16 mouse cellular contexts compared by ENCODE assay signal in the genomic region with DNA sequence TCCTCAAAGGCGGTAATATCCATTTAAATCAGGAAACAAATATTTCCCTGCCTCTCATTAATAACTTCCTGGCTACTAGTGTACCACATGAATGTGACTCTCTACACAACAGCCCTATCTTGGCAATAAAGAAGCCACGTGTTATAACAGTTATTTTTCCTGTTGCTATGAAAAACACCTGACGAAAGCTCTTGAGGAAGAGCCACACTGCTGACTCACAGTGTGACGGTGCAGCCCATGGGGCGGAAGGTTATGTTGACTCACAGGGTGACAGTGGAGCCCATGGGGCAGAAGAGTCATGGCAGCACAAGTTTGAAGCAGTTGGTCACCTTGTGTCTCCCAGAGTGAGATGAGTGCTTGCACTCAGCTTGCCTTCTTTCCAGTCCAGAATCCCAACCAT. TPM values are rescaled to one million over a fixed set of nuclear protein-coding genes. Genes with fewer than 3 reads are reported as not detected.
A peak's percentile ranks its signal among the peaks of the same experiment; 100 is the strongest.
DNase-seq lines count a peak whose midpoint lies in the region; ATAC-seq and TF ChIP-seq lines count a peak whose summit lies in the region.
"Had no signal": no experiment of that assay in that cellular context is flagged by ENCODE, and none has a peak within 500 bp of the region (broad histone marks: within the 10 kb centered on the region; RNA-seq: fewer than 3 reads in every experiment).

No protein-coding gene starts in this region.

- no peak for TF ChIP-seq CTCF in lung, adult 2 months (IDR thresholded peaks at IDR 0.05; ENCODE audit: insufficient read depth, low read length)

- 38% methylated on average over 5 of the region's 5 CpGs for WGBS in lung, adult 2 months
- WGBS in liver, embryonic 12.5 days (ENCODE audit: insufficient replicate concordance), result 50% methylated on average over 5 of the region's 5 CpGs

- H3K9ac ChIP-seq in liver, embryonic 12.5 days, result no peak overlapping the region

- H3K27me3 ChIP-seq in liver, embryonic 12.5 days (replicated peaks), result no peaks in the 10 kb centered on the region

- H3K4me1 ChIP-seq in lung, adult 2 months (ENCODE audit: control insufficient read depth, insufficient read depth, low read length), result no peaks in the 10 kb centered on the region
- peaks cover 32% of the 10 kb centered on the region for H3K4me1 ChIP-seq in liver, embryonic 12.5 days

- no peaks in the 10 kb centered on the region for H3K9me3 ChIP-seq in liver, embryonic 12.5 days (replicated peaks)

- 0 out of 2 replicates have a peak overlapping the region, but pooled peaks have one; percentile 18 for H3K27ac ChIP-seq in liver, embryonic 12.5 days
- H3K27ac ChIP-seq: left cerebral cortex, adult 2 months had no signal

- no peak overlapping the region for H3K4me2 ChIP-seq in liver, embryonic 12.5 days

- H3K36me3 ChIP-seq in liver, embryonic 12.5 days, result no peaks in the 10 kb centered on the region

- TF ChIP-seq POLR2A in lung, adult 2 months (IDR thresholded peaks at IDR 0.05; ENCODE audit: borderline replicate concordance, extremely low read depth, low read depth, low read length), result no peak

- H3K4me3 ChIP-seq in lung, adult 2 months (replicated peaks; ENCODE audit: extremely low read depth, low read depth, low read length), result no peak overlapping the region
- no peak overlapping the region for H3K4me3 ChIP-seq in liver, embryonic 12.5 days
- H3K4me3 ChIP-seq: erythroblast, embryonic 14.5 days; left cerebral cortex, adult 2 months had no signal

- ATAC-seq in activated CD4-positive, CD25-positive, alpha-beta regulatory T cell, adult 4 months, result peak; percentile 43
- ATAC-seq in liver, embryonic 12.5 days, result peak; percentile 70

- peak; percentile 42 for DNase-seq in lung, postnatal 25 days (ENCODE audit: low spot score)
- no peak for DNase-seq in lung, adult 2 months
- DNase-seq in skeletal muscle tissue, adult 2 months (ENCODE audit: low read depth, low spot score), result peak; percentile 9
- no peak for DNase-seq in cerebellum, adult 9-11 months
- DNase-seq in kidney, postnatal 25 days, result no peak
- no peak for DNase-seq in embryo, embryonic 9.5 days (ENCODE audit: extremely low spot score)
- DNase-seq: cerebellum, postnatal 36 days; retina, postnatal 1 day had no signal

RNA-seq across cellular contexts. Expression of a gene that starts 5.7 kb away (rescaled TPM):
- polyA plus RNA-seq in lung, adult 2 months (2012; rRNA removed), result not detected in 2 replicates
- polyA plus RNA-seq in activated CD4-positive, CD25-positive, alpha-beta regulatory T cell, adult 4 months (2017; shearing (Covaris generic)), result not detected
- polyA plus RNA-seq in liver, embryonic 12.5 days (2016; fragmentation: Nextera tagmentation; extraction: Ambion mirVana), result not detected in 2 replicates
- polyA plus RNA-seq: brain, embryonic 14.5 days; erythroblast, embryonic 14.5 days; heart, embryonic 16.5 days; kidney, embryonic 14.5 days; lung, embryonic 16.5 days had no signal

RNA-seq across cellular contexts. Expression of a gene that starts 6.6 kb away (rescaled TPM):
- 5.7 and 7.5 TPM in 2 replicates for polyA plus RNA-seq in lung, adult 2 months (2012; rRNA removed)
- under 1 TPM; 0.38 to 0.75 TPM for polyA plus RNA-seq in activated CD4-positive, CD25-positive, alpha-beta regulatory T cell, adult 4 months (2017; shearing (Covaris generic))
- 5.3 and 5.9 TPM in 2 replicates for polyA plus RNA-seq in liver, embryonic 12.5 days (2016; fragmentation: Nextera tagmentation; extraction: Ambion mirVana)

RNA-seq across cellular contexts. Expression of a gene that starts 11.5 kb away (rescaled TPM):
- polyA plus RNA-seq in lung, adult 2 months (2012; rRNA removed), result 13.9 and 15.0 TPM in 2 replicates
- polyA plus RNA-seq in activated CD4-positive, CD25-positive, alpha-beta regulatory T cell, adult 4 months (2017; shearing (Covaris generic)), result 10 to 100 TPM; 43.2 to 55.5 TPM
- 16.2 and 17.3 TPM in 2 replicates for polyA plus RNA-seq in liver, embryonic 12.5 days (2016; fragmentation: Nextera tagmentation; extraction: Ambion mirVana)

Comparison
In these comparisons a context has a peak if more than half of its experiments do, and no peak if none do; other contexts are left out.
1. DNase-seq: peak in lung, postnatal 25 days (single experiment) and skeletal muscle tissue, adult 2 months (single experiment); none in lung, adult 2 months (single experiment), cerebellum, adult 9-11 months (single experiment), kidney, postnatal 25 days (0 of 2) and embryo, embryonic 9.5 days (single experiment).